Mouse (Mus musculus): ENCODE measurements around the gene Eva1b. TPM values are rescaled to one million over a fixed set of nuclear protein-coding genes. Genes with fewer than 3 reads are reported as not detected.
A peak's percentile ranks its signal among the peaks of the same experiment; 100 is the strongest.

The Eva1b gene
- polyA plus RNA-seq, 1 experiment from 2014 or later, result 70.2 TPM

GRCm38 (mm10) chr4:126131290-126132121, 16.0 kb upstream of the Eva1b start:
- H3K9ac ChIP-seq (replicated peaks; ENCODE audit: low read depth, low read length), result no peak overlapping the region
- WGBS, result 54% methylated on average over 10 of the region's 10 CpGs
- H3K4me1 ChIP-seq (ENCODE audit: control insufficient read depth, insufficient read depth, low read length), result peaks cover 32% of the 10 kb centered on the region
- no peak for ATAC-seq (ENCODE audit: insufficient number of reproducible peaks, insufficient read depth, low FRiP score, low read depth)
- H3K9me3 ChIP-seq (ENCODE audit: control insufficient read depth, low read depth, low read length), result no peaks in the 10 kb centered on the region
- H3K4me2 ChIP-seq (replicated peaks; ENCODE audit: low read depth, low read length), result no peak overlapping the region
- H3K4me3 ChIP-seq (ENCODE audit: low read depth, low read length), result no peak overlapping the region
- H3K27ac ChIP-seq (ENCODE audit: low read length), result peak overlapping the region; percentile 87
- H3K36me3 ChIP-seq (ENCODE audit: control insufficient read depth, insufficient read depth, low read length), result peaks cover 23% of the 10 kb centered on the region
- H3K27me3 ChIP-seq (ENCODE audit: control insufficient read depth, insufficient read depth, low read length), result no peaks in the 10 kb centered on the region

- WGBS, result 78% methylated on average over 6 of the region's 6 CpGs
- no peak overlapping the region; the same call in 1 of the 2 replicates for H3K27ac ChIP-seq (ENCODE audit: low read length)
- no peak overlapping the region; the same call in 1 of the 2 replicates for H3K9ac ChIP-seq (replicated peaks; ENCODE audit: low read depth, low read length)
- no peaks in the 10 kb centered on the region for H3K9me3 ChIP-seq (ENCODE audit: control insufficient read depth, low read depth, low read length)
- peaks cover 32% of the 10 kb centered on the region for H3K4me1 ChIP-seq (ENCODE audit: control insufficient read depth, insufficient read depth, low read length)
- H3K36me3 ChIP-seq (ENCODE audit: control insufficient read depth, insufficient read depth, low read length), result peaks cover 30% of the 10 kb centered on the region
- H3K27me3 ChIP-seq (ENCODE audit: control insufficient read depth, insufficient read depth, low read length), result no peaks in the 10 kb centered on the region
- no peak for ATAC-seq (ENCODE audit: insufficient number of reproducible peaks, insufficient read depth, low FRiP score, low read depth)
- H3K4me3 ChIP-seq (ENCODE audit: low read depth, low read length), result no peak overlapping the region
- H3K4me2 ChIP-seq (replicated peaks; ENCODE audit: low read depth, low read length), result no peak overlapping the region
Measured at GRCm38 (mm10) chr4:126132636-126133264, 14.8 kb upstream of the Eva1b start.

DNA sequence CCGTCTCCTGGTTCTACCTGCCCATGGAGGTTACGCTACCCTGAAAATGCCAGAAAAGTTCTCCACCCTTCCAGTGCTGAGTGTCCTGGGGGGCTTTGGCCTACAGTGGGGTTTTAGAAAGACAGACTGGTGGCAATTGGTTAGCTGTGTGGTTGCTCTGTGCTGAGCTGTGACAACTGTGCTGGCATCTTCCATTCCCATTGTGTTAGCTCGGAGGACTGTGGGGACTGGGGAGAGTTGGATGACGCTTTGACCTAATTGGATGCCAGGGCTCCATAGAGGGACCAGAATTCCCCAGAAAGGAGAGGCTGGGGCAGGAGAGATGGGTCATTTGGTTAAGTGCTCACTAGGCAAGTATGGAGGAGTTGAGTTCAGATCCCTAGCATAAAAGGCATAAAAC, 13.3 kb upstream of the Eva1b start:
- Histone ChIP-seq H3K9ac (replicated peaks; ENCODE audit: low read depth, low read length) (no peak overlapping the region), H3K27me3 (ENCODE audit: control insufficient read depth, insufficient read depth, low read length) (no peaks in the 10 kb centered on the region), H3K4me2 (replicated peaks; ENCODE audit: low read depth, low read length) (no peak overlapping the region), H3K9me3 (ENCODE audit: control insufficient read depth, low read depth, low read length) (no peaks in the 10 kb centered on the region), H3K36me3 (ENCODE audit: control insufficient read depth, insufficient read depth, low read length) (peaks cover 33% of the 10 kb centered on the region), H3K4me3 (ENCODE audit: low read depth, low read length) (no peak overlapping the region), H3K27ac (ENCODE audit: low read length) (no peak overlapping the region), H3K4me1 (ENCODE audit: control insufficient read depth, insufficient read depth, low read length) (peaks cover 32% of the 10 kb centered on the region)
- no peak for ATAC-seq (ENCODE audit: insufficient number of reproducible peaks, insufficient read depth, low FRiP score, low read depth)
- 88% methylated on average over 4 of the region's 4 CpGs for WGBS

DNA sequence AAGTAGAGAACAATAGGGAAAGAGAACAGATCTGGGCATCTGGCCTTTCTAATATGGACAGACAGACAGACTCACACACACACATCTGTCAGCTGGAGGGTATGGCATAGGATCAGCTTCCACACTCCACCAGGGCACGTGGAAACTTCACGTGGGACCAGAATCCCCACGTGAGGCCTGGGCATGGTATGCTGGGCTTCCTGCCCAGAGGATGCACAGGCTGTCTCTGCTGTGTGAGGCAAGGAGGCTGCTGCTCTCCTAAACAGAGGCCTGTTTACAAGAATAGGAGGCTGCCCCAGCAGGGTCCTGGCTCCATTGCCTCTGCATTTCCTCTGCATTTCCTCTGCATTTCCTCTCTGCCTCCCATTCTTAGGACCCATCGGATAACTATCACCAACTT, 12.9 kb upstream of the Eva1b start:
- Histone ChIP-seq H3K9me3 (ENCODE audit: control insufficient read depth, low read depth, low read length) (no peaks in the 10 kb centered on the region), H3K27ac (ENCODE audit: low read length) (no peak overlapping the region), H3K4me3 (ENCODE audit: low read depth, low read length) (no peak overlapping the region), H3K36me3 (ENCODE audit: control insufficient read depth, insufficient read depth, low read length) (peaks cover 30% of the 10 kb centered on the region), H3K4me2 (replicated peaks; ENCODE audit: low read depth, low read length) (no peak overlapping the region), H3K27me3 (ENCODE audit: control insufficient read depth, insufficient read depth, low read length) (no peaks in the 10 kb centered on the region), H3K4me1 (ENCODE audit: control insufficient read depth, insufficient read depth, low read length) (peaks cover 32% of the 10 kb centered on the region), H3K9ac (replicated peaks; ENCODE audit: low read depth, low read length) (no peak overlapping the region)
- no peak for ATAC-seq (ENCODE audit: insufficient number of reproducible peaks, insufficient read depth, low FRiP score, low read depth)
- WGBS, result 89% methylated on average over 4 of the region's 4 CpGs

DNA sequence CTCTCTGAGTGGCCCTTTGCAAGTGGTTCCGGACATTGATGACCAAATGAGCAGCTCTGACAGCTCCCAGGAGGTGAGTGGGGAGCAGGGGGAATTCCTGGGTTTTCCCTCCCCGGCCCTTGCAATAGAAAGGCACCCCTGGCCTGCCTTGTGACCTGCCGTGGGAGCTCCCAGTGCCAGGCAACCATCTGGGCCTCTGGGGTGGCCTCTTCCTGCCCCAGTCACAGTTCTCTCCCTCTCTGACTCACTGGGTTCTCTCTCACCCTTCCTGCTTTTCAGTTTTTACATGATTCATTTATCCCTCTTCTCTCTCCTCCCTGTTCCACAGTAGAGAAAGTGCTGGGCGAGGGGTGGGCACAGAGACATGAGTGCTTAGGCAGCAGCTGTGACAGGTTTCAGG, 9.8 kb upstream of the Eva1b start:
- Histone ChIP-seq H3K4me3 (ENCODE audit: low read depth, low read length) (no peak overlapping the region), H3K36me3 (ENCODE audit: control insufficient read depth, insufficient read depth, low read length) (peaks cover 34% of the 10 kb centered on the region), H3K27ac (ENCODE audit: low read length) (no peak overlapping the region), H3K9ac (replicated peaks; ENCODE audit: low read depth, low read length) (no peak overlapping the region), H3K9me3 (ENCODE audit: control insufficient read depth, low read depth, low read length) (no peaks in the 10 kb centered on the region), H3K4me1 (ENCODE audit: control insufficient read depth, insufficient read depth, low read length) (peaks cover 4% of the 10 kb centered on the region; the same call in 1 of the 2 replicates), H3K4me2 (replicated peaks; ENCODE audit: low read depth, low read length) (no peak overlapping the region), H3K27me3 (ENCODE audit: control insufficient read depth, insufficient read depth, low read length) (no peaks in the 10 kb centered on the region)
- 86% methylated on average over 4 of the region's 4 CpGs for WGBS
- ATAC-seq (ENCODE audit: insufficient number of reproducible peaks, insufficient read depth, low FRiP score, low read depth), result no peak

GRCm38 (mm10) chr4:126141021-126141420, 6.5 kb upstream of the Eva1b start:
- H3K27ac ChIP-seq (ENCODE audit: low read length), result no peak overlapping the region
- H3K4me1 ChIP-seq (ENCODE audit: control insufficient read depth, insufficient read depth, low read length), result no peaks in the 10 kb centered on the region
- no peak for ATAC-seq (ENCODE audit: insufficient number of reproducible peaks, insufficient read depth, low FRiP score, low read depth)
- no peak overlapping the region for H3K9ac ChIP-seq (replicated peaks; ENCODE audit: low read depth, low read length)
- 74% methylated on average over 5 of the region's 5 CpGs for WGBS
- no peaks in the 10 kb centered on the region for H3K27me3 ChIP-seq (ENCODE audit: control insufficient read depth, insufficient read depth, low read length)
- H3K36me3 ChIP-seq (ENCODE audit: control insufficient read depth, insufficient read depth, low read length), result peaks cover 24% of the 10 kb centered on the region
- no peaks in the 10 kb centered on the region for H3K9me3 ChIP-seq (ENCODE audit: control insufficient read depth, low read depth, low read length)
- no peak overlapping the region for H3K4me2 ChIP-seq (replicated peaks; ENCODE audit: low read depth, low read length)
- no peak overlapping the region for H3K4me3 ChIP-seq (ENCODE audit: low read depth, low read length)

- ATAC-seq (ENCODE audit: insufficient number of reproducible peaks, insufficient read depth, low FRiP score, low read depth), result no peak
- H3K4me1 ChIP-seq (ENCODE audit: control insufficient read depth, insufficient read depth, low read length), result peaks cover 28% of the 10 kb centered on the region
- no peak overlapping the region for H3K4me3 ChIP-seq (ENCODE audit: low read depth, low read length)
- no peaks in the 10 kb centered on the region for H3K9me3 ChIP-seq (ENCODE audit: control insufficient read depth, low read depth, low read length)
- H3K27ac ChIP-seq (ENCODE audit: low read length), result no peak overlapping the region
- no peaks in the 10 kb centered on the region for H3K27me3 ChIP-seq (ENCODE audit: control insufficient read depth, insufficient read depth, low read length)
- 36% methylated on average over 4 of the region's 4 CpGs for WGBS
- H3K4me2 ChIP-seq (replicated peaks; ENCODE audit: low read depth, low read length), result no peak overlapping the region
- H3K36me3 ChIP-seq (ENCODE audit: control insufficient read depth, insufficient read depth, low read length), result no peaks in the 10 kb centered on the region; the same call in 1 of the 2 replicates
- no peak overlapping the region for H3K9ac ChIP-seq (replicated peaks; ENCODE audit: low read depth, low read length)
Measured at GRCm38 (mm10) chr4:126145396-126145795, 2.1 kb upstream of the Eva1b start.

- no peak for ATAC-seq (ENCODE audit: insufficient number of reproducible peaks, insufficient read depth, low FRiP score, low read depth)
- peak overlapping the region; percentile 92 for H3K27ac ChIP-seq (ENCODE audit: low read length)
- peak overlapping the region; percentile 65 for H3K4me3 ChIP-seq (ENCODE audit: low read depth, low read length)
- WGBS, result 26% methylated on average over 9 of the region's 9 CpGs
- H3K9ac ChIP-seq (replicated peaks; ENCODE audit: low read depth, low read length), result no peak overlapping the region
- peak overlapping the region; percentile 88 for H3K4me2 ChIP-seq (replicated peaks; ENCODE audit: low read depth, low read length)
- H3K36me3 ChIP-seq (ENCODE audit: control insufficient read depth, insufficient read depth, low read length), result peaks cover 8% of the 10 kb centered on the region
- no peaks in the 10 kb centered on the region for H3K9me3 ChIP-seq (ENCODE audit: control insufficient read depth, low read depth, low read length)
- no peaks in the 10 kb centered on the region for H3K27me3 ChIP-seq (ENCODE audit: control insufficient read depth, insufficient read depth, low read length)
- peaks cover 39% of the 10 kb centered on the region for H3K4me1 ChIP-seq (ENCODE audit: control insufficient read depth, insufficient read depth, low read length)
Measured at GRCm38 (mm10) chr4:126146974-126147532, 491 bp upstream of the Eva1b start.
